Mouse (Mus musculus) kidney, postnatal 4 days (tissue): ENCODE measurements around the gene Kcnn1.

Experiments used
- DNase-seq, 2 experiments: peaks; one replicate each; pipeline ENCODE4 v3.0.0; 2021; ENCODE audit warnings: mixed read lengths in 2 of 2

Kcnn1 gene

GRCm38 (mm10) chr8:70865350-70866000 is 2.4 kb upstream of the Kcnn1 start:
- DNase-seq: peak; percentile 99

GRCm38 (mm10) chr8:70864712-70865221 is 1.7 kb upstream of the Kcnn1 start:
- DNase-seq: peak; percentile 41 to 59

DNA sequence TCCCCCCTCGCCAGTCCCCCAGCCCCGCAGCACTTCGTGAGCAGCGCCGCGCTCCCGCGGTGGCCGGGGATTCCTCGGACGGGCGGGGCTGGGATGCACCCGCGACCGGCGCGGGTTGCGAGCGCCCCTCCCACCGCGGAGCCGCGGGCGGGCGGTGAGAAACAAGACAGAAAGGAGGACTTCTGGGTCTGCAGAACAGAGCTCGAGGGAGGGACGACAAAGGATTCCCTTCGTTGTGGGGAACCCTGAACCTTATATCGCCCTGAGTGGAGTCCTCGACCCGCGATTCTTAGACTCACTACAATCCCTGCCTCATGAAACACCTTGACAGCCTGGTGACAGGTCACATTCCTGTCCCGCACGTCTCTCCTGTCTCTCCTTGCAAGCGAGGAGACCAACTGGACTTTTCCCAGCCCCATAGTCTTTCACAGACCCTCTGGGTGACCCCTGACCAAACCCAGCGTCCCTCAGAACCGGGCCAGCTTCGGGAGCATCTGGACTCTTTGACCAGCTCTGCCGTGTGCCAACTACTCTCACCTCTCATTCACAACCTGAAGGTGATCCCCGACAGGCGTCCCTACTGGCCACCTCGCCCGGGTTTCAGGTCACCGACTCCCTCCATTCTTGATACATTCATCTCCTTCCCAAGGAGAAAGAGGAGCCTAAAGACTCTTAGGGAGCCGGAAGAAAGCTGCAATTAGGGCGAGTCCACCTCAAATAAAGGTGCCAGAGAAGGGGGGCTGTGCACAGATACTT is 1.1 kb upstream of the Kcnn1 start:
- DNase-seq: peak in 1 of 2 experiments; percentile 57

DNA sequence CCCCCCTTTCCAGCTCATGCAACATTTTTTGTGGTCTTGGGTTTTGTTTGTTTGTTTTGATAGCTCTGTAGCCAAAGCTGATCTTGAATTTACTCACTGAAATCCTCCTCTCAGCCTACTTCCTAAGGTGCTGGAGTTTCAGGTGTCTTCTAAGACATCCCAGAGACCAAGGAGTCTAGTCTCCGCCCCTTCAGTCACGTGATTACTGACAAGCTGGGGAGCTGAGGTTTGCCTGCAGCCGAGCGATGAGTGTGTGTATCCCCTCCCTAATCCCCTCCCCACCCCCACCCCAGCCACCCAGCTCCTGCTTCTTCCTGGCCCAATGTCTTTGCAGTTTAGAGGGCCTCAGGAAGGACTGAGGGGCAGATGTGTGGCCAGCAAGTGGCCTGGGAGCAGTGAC is 5.5 kb downstream of the Kcnn1 start:
- peak in 1 of 2 experiments; percentile 46 for DNase-seq

DNA sequence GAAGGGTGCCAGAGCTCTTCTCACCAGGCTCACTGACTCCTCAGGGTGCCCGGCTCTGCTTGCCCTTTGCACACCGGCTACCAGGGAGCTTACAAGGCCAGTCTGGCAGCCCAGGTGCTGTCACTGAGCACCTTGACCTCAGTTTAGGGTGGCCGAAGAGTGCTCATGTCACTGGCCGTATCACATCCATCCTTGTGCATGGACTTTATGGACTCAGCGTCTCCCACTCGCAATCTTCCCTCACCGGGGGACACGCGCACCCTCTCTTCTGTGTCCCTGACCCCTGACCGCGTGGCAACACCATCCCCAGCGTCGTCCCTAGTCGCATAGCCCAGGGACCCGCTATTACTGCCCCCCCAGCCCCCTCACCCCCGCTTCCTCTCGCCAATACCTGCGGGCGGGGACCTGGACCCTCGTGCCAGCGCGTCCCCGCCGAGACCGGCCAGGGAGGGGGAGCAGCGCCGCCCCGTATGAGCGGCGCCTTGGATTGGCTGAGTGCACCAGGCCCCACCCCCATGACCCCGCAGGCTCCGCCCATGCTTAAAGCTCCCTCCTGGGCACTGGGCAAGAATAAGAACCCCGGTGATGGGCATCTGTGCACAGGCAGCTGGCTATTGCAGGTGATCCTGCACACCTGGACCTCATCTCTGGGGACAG is 6.4 kb downstream of the Kcnn1 start:
- DNase-seq: peak; percentile 80 to 86

DNA sequence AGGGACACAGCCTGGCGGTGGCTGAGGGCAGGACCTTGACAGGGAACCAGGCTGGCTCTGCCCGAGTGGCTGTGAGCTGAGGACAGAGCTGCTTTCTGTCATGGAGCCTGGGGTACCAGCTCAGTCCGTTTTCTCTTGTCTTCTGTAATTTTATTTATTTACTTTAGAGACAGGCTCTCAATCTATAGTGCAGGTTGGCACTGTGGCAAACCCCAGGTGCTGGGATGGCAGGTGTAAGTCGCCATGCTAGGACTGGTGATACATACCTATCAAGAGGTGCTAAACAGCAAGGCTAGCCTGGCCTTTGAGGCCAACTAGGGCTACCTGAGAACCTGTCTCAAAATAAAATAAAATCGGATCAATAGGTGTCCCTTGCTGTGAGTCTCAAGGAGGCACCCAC is 7.0 kb downstream of the Kcnn1 start:
- no peak for DNase-seq

DNA sequence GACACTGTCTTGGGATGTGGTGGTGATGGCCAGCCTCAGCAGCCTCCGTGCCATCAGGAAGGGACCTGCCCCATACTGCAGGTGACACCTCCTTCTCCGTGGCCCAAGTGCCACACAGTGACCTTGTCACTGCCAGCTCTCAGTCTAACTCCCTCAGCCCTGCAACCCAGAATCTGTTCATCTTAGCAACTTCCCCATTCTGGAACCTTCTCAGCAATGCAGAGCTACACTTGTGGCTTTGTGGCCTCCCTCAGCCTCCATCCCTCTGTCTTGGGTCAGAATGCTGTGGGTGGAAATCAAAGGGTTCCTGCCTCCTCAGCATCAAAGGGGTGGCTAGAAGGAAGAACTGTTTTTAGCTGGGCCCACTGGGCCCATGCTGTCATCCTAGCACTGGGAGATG is 9.2 kb downstream of the Kcnn1 start:
- DNase-seq: no peak

DNA sequence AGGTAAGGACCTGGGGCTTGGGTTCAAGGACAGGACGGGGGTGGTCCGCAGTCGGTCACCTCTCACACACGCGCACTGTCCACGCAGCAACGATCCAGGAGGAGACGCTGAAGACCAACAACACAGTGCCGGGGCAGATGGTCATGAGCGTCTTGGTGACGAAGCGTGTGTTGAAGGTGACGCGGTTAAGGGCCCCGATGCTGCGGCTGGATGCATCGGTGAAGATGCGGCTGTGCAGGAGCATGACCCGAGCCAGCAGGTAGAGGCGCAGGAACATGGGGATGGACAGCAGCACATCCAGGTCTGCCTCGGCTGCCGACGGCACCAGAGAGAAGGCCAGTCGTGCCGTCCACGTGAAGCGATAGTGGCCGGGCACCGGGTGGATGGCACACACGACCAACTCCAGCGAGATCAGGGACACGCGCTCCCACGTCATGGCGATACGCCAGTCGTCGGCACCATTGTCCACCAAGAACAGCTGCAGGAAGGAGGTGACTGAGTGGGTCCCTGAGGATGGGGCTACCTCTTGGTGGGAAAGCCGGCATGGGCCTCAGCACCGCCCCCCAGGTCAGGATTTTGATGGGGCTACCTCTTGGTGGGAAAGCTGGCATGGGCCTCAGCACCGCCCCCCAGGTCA is 10.3 kb downstream of the Kcnn1 start:
- peak in 1 of 2 experiments; percentile 1 for DNase-seq

- DNase-seq: peak in 1 of 2 experiments; percentile 3
Observed at GRCm38 (mm10) chr8:70851837-70852236, 11.2 kb downstream of the Kcnn1 start.

GRCm38 (mm10) chr8:70850947-70851346 is 12.1 kb downstream of the Kcnn1 start:
- DNase-seq: no peak

- no peak for DNase-seq
Observed at GRCm38 (mm10) chr8:70850132-70850845, 12.8 kb downstream of the Kcnn1 start.

GRCm38 (mm10) chr8:70849333-70849990 is 13.6 kb downstream of the Kcnn1 start:
- no peak for DNase-seq

- peak in 1 of 2 experiments; percentile 50 for DNase-seq
Observed at GRCm38 (mm10) chr8:70846371-70847154, 16.5 kb downstream of the Kcnn1 start.

DNA sequence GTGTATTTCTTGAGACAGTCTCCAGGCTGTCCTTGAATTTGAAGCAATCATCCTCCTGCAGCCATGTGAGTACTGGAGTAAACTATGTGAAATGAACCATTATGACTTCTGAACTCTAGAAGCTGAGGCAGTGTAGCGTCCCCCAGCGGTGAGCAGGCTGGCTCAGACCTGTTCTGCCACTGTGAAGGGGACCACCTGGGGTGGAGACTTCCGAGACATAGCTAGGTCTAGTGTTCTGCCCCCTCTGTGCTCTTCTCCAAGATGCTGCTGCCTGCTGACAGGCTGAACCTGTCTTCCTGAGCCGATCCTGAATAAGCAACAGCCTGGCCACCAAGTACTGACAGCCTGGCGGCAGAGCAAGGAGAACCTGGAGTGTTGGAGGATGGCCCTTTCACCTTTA is 17.9 kb downstream of the Kcnn1 start:
- no peak for DNase-seq

DNA sequence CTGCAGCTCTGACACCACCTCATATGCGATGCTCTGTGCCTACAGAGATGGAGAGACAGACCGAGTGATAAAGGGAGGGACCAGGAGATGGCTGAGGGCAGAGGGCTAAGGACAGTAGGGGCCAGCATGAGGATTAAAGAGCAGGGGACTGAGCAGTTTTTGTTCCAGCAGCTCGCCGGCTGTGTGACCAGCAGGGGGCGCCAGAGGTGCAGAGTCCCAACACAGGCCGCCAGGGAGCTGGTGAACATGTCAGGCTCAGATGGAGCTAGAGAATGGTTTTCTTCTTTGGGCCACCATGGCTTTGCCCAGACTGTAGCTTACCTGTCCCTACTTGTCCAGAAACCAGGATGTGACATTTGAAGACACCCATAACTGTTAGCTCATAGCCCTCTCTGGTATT is 18.5 kb downstream of the Kcnn1 start:
- peak; percentile 96 for DNase-seq

- DNase-seq: no peak
Observed at GRCm38 (mm10) chr8:70843941-70844340, 19.1 kb downstream of the Kcnn1 start.

DNA sequence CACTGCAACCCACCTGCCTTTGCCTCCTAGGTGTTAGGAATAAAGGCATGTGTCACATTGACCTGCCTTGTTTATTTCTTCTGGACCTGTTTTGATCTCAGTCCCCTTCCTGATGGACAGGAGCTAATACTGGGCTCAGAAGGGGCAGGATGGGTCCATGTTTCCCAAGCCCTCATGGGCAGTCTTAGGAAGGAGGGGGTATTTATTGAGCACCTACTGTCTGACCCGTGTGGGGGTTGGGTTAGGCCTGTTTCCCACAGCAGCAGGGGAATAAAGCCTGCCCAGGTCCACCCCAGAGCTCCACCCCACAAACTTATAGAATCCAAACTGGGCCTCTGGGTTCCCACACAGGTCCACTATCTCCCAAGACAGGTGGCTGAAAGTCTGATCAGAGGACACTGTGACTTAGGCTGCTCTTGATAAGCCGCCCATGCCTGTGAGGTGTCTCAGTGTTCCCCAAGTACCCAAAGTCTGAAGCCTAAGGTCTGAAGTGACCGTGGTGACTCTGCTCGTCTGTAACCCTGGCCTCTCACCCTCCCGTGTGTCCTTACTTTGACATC is 19.8 kb downstream of the Kcnn1 start:
- DNase-seq: no peak

- no peak for DNase-seq
Observed at GRCm38 (mm10) chr8:70842484-70842883, 20.6 kb downstream of the Kcnn1 start.

DNA sequence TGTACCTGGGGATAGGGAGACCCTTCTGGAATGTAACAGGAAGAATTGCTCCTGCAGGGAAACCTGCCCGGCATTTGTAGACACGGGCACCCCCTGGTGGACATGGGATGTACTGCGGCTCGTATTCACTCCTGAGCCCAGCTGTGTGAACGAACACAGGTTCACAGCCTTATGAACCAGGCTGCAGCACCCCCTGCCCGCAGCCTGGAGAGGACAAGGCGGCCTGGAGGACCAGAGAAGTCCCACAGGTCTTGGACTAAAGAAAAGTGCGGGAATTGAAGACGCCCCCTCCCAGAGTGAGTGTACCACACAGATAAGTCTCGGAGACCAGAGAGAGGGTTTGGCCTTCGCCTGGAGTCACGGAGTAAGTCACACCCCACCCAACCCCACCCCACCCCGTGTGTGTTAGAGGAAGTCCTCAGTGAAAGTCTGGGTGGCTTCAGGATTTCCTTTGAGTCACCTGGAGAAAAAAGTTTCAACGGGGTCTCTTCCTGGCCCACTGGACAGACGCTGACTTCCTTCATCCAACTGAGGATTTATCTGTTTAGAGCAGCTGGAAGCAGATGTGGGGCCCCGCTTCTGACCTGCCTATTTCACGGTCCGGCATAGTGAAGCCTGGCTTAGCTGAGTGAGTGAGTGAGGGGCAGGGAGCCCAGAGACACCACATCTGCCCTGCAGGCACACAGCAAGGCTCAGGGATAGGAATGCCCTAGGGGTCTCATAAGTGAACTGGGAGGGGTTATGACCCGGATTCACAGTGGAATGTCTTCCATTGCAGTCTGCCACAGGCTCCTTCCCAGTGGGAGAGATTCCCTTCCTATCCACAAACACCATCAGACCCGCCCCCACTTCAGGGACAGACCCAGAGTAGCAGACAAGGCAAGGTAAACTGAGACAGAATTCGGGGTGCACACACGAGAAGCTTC is 21.6 kb downstream of the Kcnn1 start:
- DNase-seq: peak; percentile 95 to 97

- DNase-seq: peak; percentile 70 to 82
Observed at GRCm38 (mm10) chr8:70840590-70840989, 22.5 kb downstream of the Kcnn1 start.
